Mouse (Mus musculus): Measurements from ENCODE around the gene Elovl5.
"Not testable (repeated sequence)": the region's sequence is repeated elsewhere in the genome, so short reads cannot be mapped to it uniquely, and the experiment has no call there.

The Elovl5 gene

GRCm38 (mm10) chr9:77992276-77992675 is 75.1 kb downstream of the Elovl5 start:
- DNase-seq (ENCODE audit: extremely low spot score, low read depth, low spot score) = no peak

- no peak for DNase-seq (ENCODE audit: extremely low spot score, low read depth, low spot score)
Measured at GRCm38 (mm10) chr9:77993101-77993500, 75.9 kb downstream of the Elovl5 start.

GRCm38 (mm10) chr9:77993538-77994255 is 76.5 kb downstream of the Elovl5 start:
- DNase-seq (ENCODE audit: extremely low spot score, low read depth, low spot score) = not testable (repeated sequence)

- no peak for DNase-seq (ENCODE audit: extremely low spot score, low read depth, low spot score)
Measured at GRCm38 (mm10) chr9:77995235-77995634, 78.1 kb downstream of the Elovl5 start.

- DNase-seq (ENCODE audit: extremely low spot score, low read depth, low spot score) = no peak
Measured at GRCm38 (mm10) chr9:78000586-78001500, 83.7 kb downstream of the Elovl5 start.

GRCm38 (mm10) chr9:78003278-78003677 is 86.1 kb downstream of the Elovl5 start:
- no peak for DNase-seq (ENCODE audit: extremely low spot score, low read depth, low spot score)

- DNase-seq (ENCODE audit: extremely low spot score, low read depth, low spot score) = no peak
Measured at GRCm38 (mm10) chr9:78005481-78005880, 88.3 kb downstream of the Elovl5 start.

- DNase-seq (ENCODE audit: extremely low spot score, low read depth, low spot score) = no peak
Measured at GRCm38 (mm10) chr9:78006209-78007001, 89.2 kb downstream of the Elovl5 start.

- no peak for DNase-seq (ENCODE audit: extremely low spot score, low read depth, low spot score)
Measured at GRCm38 (mm10) chr9:78009382-78009781, 92.2 kb downstream of the Elovl5 start.

- DNase-seq (ENCODE audit: extremely low spot score, low read depth, low spot score) = no peak
Measured at GRCm38 (mm10) chr9:78010187-78010586, 93.0 kb downstream of the Elovl5 start.

- DNase-seq (ENCODE audit: extremely low spot score, low read depth, low spot score) = no peak
Measured at GRCm38 (mm10) chr9:78010707-78011106, 93.5 kb downstream of the Elovl5 start.

GRCm38 (mm10) chr9:78012066-78012465 is 94.9 kb downstream of the Elovl5 start:
- DNase-seq (ENCODE audit: extremely low spot score, low read depth, low spot score) = no peak

GRCm38 (mm10) chr9:78012681-78013080 is 95.5 kb downstream of the Elovl5 start:
- DNase-seq (ENCODE audit: extremely low spot score, low read depth, low spot score) = no peak

- DNase-seq (ENCODE audit: extremely low spot score, low read depth, low spot score) = no peak
Measured at GRCm38 (mm10) chr9:78013813-78014212, 96.6 kb downstream of the Elovl5 start.

- DNase-seq (ENCODE audit: extremely low spot score, low read depth, low spot score) = no peak
Measured at GRCm38 (mm10) chr9:78015816-78016215, 98.7 kb downstream of the Elovl5 start.

- DNase-seq (ENCODE audit: extremely low spot score, low read depth, low spot score) = no peak
Measured at GRCm38 (mm10) chr9:78016288-78016687, 99.1 kb downstream of the Elovl5 start.

- DNase-seq (ENCODE audit: extremely low spot score, low read depth, low spot score) = no peak
Measured at GRCm38 (mm10) chr9:78021256-78021655, 104.1 kb downstream of the Elovl5 start.

GRCm38 (mm10) chr9:78022187-78022945 is 105.2 kb downstream of the Elovl5 start:
- DNase-seq (ENCODE audit: extremely low spot score, low read depth, low spot score) = no peak

GRCm38 (mm10) chr9:78024823-78025222 is 107.7 kb downstream of the Elovl5 start:
- DNase-seq (ENCODE audit: extremely low spot score, low read depth, low spot score) = peak; percentile 39

- no peak for DNase-seq (ENCODE audit: extremely low spot score, low read depth, low spot score)
Measured at GRCm38 (mm10) chr9:78027099-78027498, 109.9 kb downstream of the Elovl5 start.
